Mouse (Mus musculus): ENCODE data around the gene Fcer1a.

GRCm38 (mm10) chr1:173197508-173197907 lies 29.5 kb downstream of the Fcer1a start, which contains the start of gene Olfr218:
- TF ChIP-seq CTCF (IDR thresholded peaks at IDR 0.05; ENCODE audit: low read depth) (no peak), EP300 (IDR thresholded peaks at IDR 0.05; ENCODE audit: low read depth) (no peak)

Measured in liver, embryonic 14.5 days (tissue).